Mouse (Mus musculus) cerebellum, postnatal 25 days (tissue): ENCODE results near the gene Lsm7.

Experiments
- DNase-seq, 2 experiments: peaks; one replicate each; pipeline ENCODE4 v3.0.0; 2021; ENCODE audit warnings: mixed read lengths in 2 of 2

Gene Lsm7

GRCm38 (mm10) chr10:80812391-80813041 is 42.5 kb downstream of the Lsm7 start:
- DNase-seq: no peak

GRCm38 (mm10) chr10:80810084-80810483 is 44.9 kb downstream of the Lsm7 start:
- peak in 1 of 2 experiments; percentile 27 for DNase-seq

DNA sequence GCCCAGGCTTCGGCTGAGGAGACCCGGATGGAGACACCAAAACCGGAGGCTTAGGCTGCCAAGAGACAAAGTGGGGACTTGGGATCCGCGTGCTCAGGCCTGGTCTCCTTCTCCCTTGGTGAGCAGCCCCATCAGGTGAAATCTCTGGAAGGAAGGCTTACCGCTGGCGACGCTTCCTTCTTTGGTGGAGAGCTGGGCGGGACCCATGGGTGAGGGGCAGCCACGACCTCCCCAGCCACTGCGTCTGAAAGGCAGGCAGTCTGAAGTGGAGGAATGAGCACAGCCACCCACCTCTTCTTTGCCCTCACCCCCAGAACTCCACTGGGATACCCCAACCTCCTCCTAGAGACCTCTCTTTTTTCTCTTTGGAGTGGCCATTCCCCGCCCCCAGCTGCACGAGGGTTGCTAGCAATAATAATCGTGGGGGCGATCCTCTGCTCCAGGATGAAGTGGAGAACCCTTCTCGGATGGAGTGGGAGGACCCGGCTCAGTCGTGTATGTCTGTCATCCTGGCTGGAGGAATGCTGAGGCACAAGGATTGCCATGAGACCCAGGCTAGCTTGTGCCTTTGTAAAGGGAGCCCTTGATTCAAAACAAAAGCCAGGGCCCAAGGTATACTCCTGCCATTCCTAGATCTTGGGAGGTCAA is 45.9 kb downstream of the Lsm7 start:
- peak; percentile 27 to 32 for DNase-seq

GRCm38 (mm10) chr10:80808099-80808984 is 46.7 kb downstream of the Lsm7 start:
- DNase-seq: peak; percentile 37 to 45

- DNase-seq: peak; percentile 91 to 92
Observed at GRCm38 (mm10) chr10:80807057-80807627, 47.9 kb downstream of the Lsm7 start.

DNA sequence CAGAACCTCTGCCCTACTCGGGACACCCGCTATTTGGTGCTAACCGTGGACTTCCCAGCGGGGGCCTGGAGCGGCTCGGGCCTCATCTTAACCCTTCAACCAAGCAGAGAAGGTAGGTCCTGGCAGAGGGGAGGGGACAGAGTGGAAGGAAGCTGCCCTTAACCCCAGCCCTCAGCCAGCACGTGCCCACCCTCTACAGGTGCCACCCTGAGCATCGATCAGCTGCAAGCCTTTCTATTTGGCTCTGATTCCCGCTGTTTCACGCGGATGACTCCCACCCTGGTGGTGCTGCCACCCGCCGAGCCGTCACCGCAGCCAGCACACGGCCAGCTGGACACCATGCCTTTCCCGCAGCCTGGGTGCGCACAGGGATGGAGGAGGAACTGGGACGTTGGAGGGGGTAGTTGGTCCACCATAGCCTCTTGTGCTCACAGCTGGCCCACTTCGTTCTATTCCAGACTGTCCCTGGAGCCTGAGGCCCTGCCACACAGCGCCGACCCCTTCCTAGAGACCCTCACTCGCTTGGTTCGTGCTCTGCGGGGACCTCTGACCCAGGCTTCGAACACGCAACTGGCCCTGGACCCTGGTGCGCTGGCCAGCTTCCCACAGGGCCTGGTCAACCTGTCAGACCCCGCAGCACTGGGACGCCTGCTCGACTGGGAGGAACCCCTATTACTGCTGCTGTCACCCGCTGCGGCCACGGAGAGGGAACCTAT is 48.5 kb downstream of the Lsm7 start:
- DNase-seq: peak in 1 of 2 experiments; percentile 60

DNA sequence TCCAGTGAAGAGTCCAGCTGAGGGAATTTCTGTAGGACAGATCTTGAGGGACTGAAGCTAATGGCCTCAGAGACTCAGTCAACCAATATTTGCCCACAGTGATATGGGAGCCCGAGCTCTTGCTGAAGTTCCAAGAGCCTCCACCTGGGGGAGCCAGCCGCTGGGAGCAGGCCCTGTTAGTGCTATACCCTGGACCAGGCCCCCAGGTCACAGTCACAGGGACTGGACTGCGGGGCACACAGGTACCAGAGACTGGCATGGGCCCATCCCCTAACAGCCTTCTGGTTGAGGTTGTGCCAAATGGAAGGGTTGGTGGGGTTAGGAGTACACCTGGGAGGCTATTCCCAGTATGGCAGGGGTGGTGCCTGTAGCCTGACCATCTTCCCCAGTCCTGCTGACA is 49.1 kb downstream of the Lsm7 start:
- peak; percentile 92 to 95 for DNase-seq

- peak; percentile 16 to 47 for DNase-seq
Observed at GRCm38 (mm10) chr10:80805322-80805721, 49.7 kb downstream of the Lsm7 start.

DNA sequence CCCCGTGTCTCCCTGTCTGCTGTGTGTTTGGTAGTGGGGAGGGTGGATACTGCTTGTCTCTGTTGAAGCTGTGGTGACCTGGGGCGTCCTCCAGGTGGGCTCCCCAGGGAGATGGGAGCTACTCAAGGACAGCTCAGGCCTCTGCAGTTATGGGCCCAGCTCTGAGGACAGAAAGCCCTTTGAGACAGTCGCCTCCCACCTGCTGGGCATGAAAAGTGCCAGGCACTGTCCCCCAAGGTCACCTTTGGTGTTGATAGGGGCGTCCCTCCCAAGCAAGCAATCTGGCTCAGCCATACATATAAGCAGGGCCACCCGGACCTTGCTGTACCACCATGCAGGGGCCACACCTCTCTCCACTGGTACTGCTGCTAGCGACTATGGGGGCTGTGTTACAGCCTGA is 50.1 kb downstream of the Lsm7 start, which contains the start of gene Amh:
Amh (plus strand) TSS at position 328 of the 400 bp plus-strand sequence.
- peak; percentile 13 to 24 for DNase-seq

DNA sequence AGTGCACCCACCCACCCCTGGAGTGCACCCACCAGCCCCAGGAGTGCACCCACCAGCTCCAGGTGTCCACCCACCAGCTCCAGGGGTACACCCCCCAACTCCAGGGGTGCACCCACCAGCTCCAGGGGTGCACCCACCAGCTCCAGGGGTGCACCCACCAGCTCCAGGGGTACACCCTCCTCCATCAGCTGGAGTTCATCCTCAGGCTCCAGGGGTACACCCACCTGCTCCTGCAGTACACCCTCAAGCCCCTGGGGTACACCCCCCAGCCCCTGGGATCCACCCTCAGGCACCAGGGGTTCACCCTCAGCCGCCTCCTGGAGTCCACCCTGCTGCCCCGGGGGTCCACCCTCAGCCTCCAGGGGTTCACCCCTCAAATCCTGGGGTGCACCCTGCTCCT is 50.7 kb downstream of the Lsm7 start:
- DNase-seq: peak; percentile 10 to 35

DNA sequence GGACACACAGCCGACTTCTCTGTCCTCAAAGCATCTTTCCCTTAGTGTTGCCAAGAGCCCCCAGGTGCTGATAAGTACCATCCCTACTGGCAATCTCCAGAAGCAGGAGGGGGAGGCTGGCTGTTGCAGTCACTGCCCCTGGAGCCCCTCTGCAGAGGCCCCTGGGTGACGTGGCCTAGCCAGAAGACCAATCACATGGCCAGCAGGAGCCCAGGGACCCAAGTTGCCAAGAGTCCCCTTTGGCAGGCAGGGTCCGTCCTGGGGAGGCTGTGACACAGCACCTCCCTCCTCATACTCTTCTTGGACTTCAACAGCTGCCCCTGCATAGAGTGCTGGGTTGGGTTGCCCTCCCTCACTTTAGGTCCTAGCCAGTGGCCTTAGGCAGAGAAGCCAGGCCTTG is 52.0 kb downstream of the Lsm7 start:
- no peak for DNase-seq
